Mouse (Mus musculus) forebrain, postnatal 0 days (tissue): Measurements from ENCODE around the gene Hip1. TPM values are rescaled to one million over a fixed set of nuclear protein-coding genes. Genes with fewer than 3 reads are reported as not detected.

Source experiments
- ATAC-seq: fragments of 200-750 bp; cut with Nextera tagmentation; 2 replicates; pipeline ENCODE4 v1.8.0; 2017; ENCODE audit warnings: mild to moderate bottlenecking, moderate library complexity
- DNase-seq: peaks from one replicate; pipeline ENCODE4 v3.0.0-alpha.2; 2015
- H3K27ac ChIP-seq: fragments of 300-500 bp; sonication (generic); 2 replicates; pipeline ENCODE4 v1.5.1; 2014; ENCODE audit warnings: low read depth, mild to moderate bottlenecking, antibody characterized with exemption, low read length, moderate library complexity, mixed read lengths
- H3K27me3 ChIP-seq: fragments of 300-500 bp; sonication (generic); 2 replicates; pipeline ENCODE4 v1.6.1; 2014; ENCODE audit warnings: mild to moderate bottlenecking, low read length, mixed read lengths; ENCODE audit not compliant: insufficient read depth
- H3K36me3 ChIP-seq: fragments of 300-500 bp; sonication (generic); 2 replicates; pipeline ENCODE4 v1.6.1; 2014; ENCODE audit warnings: mild to moderate bottlenecking, moderate library complexity; ENCODE audit not compliant: insufficient read depth
- H3K4me1 ChIP-seq: fragments of 300-500 bp; sonication (generic); 2 replicates; pipeline ENCODE4 v1.6.1; 2014; ENCODE audit warnings: antibody characterized with exemption; ENCODE audit not compliant: insufficient read depth
- H3K4me2 ChIP-seq: fragments of 300-500 bp; sonication (generic); 2 replicates; pipeline ENCODE4 v1.6.1; 2014; ENCODE audit warnings: low read depth, mild to moderate bottlenecking, moderate library complexity
- H3K4me3 ChIP-seq: fragments of 300-500 bp; sonication (generic); 2 replicates; pipeline ENCODE4 v1.5.1; 2014; ENCODE audit warnings: low read depth, low read length, mixed read lengths
- H3K9ac ChIP-seq: fragments of 300-500 bp; sonication (generic); 2 replicates; pipeline ENCODE4 v1.6.1; 2014; ENCODE audit warnings: mild to moderate bottlenecking
- H3K9me3 ChIP-seq: fragments of 300-500 bp; sonication (generic); 2 replicates; pipeline ENCODE4 v1.6.1; 2016; ENCODE audit warnings: low read length
- CTCF ChIP-seq: sonication (generic); IDR thresholded peaks from 2 replicates; pipeline ENCODE4 v1.5.1; 2016; ENCODE audit warnings: antibody characterized with exemption, control low read depth, low read depth
- WGBS: fragments of 180-500 bp; shearing (Covaris S2); extraction: QIAGEN DNeasy Blood & Tissue Kit; methylation state at CpG from one replicate; pipeline ENCODE4 v1.1.7; 2014; 5-methylcytosine and 5-hydroxymethylcytosine counted together
- polyA plus RNA-seq: library from polyadenylated mRNA; unstranded; fragments of >200 nt; fragmentation: Nextera tagmentation; extraction: Ambion mirVana; gene quantifications from 2 replicates; pipeline ENCODE4 v1.2.1, GENCODE M21; 2015
- total RNA-seq: library from RNA; depleted of rRNA; stranded (reverse); fragments of >200 nt; gene quantifications from 2 replicates; pipeline ENCODE4 v1.2.3, GENCODE M21; 2014; rRNA removed

Hip1 gene
- total RNA-seq, result 73.6 and 91.1 TPM in 2 replicates
- polyA plus RNA-seq, result 12.9 and 22.5 TPM in 2 replicates

- H3K27ac ChIP-seq, result peak within 1 kb of the TSS; percentile 47; the same call in 1 of the 2 replicates
- no peaks in the 10 kb centered on the region for H3K36me3 ChIP-seq
- H3K27me3 ChIP-seq, result no peaks in the 10 kb centered on the region
- TF ChIP-seq CTCF, result peak; percentile 74
- H3K4me2 ChIP-seq, result peak within 1 kb of the TSS; percentile 98
- H3K4me1 ChIP-seq, result 0 out of 2 replicates have a peak, but pooled peaks cover 6% of the 10 kb centered on the region
- no peaks in the 10 kb centered on the region for H3K9me3 ChIP-seq
- H3K9ac ChIP-seq, result peak within 1 kb of the TSS; percentile 63
- under 1% methylated on average over 46 of the region's 46 CpGs for WGBS
- peak; percentile 98 for ATAC-seq
- peak within 1 kb of the TSS; percentile 79 for H3K4me3 ChIP-seq
- peak; percentile 99 for DNase-seq
Observed at GRCm38 (mm10) chr5:135544865-135545797, at the start of gene Hip1. Gene Hip1 (minus strand): TSS chr5:135545120.

GRCm38 (mm10) chr5:135589996-135590784, 45.3 kb upstream of the Hip1 start:
- Histone ChIP-seq H3K9me3 (peaks cover 5% of the 10 kb centered on the region; the same call in 1 of the 2 replicates), H3K27me3 (no peaks in the 10 kb centered on the region), H3K4me3 (no peak overlapping the region), H3K4me1 (no peaks in the 10 kb centered on the region), H3K9ac (no peak overlapping the region), H3K27ac (no peak overlapping the region), H3K36me3 (no peaks in the 10 kb centered on the region), H3K4me2 (no peak overlapping the region)
- no peak for ATAC-seq
- WGBS, result 82% methylated on average over 12 of the region's 12 CpGs
- TF ChIP-seq CTCF, result no peak
- no peak for DNase-seq

GRCm38 (mm10) chr5:135587764-135588163, 42.8 kb upstream of the Hip1 start:
- DNase-seq (no peak), ATAC-seq (no peak)
- Histone ChIP-seq H3K36me3 (no peaks in the 10 kb centered on the region), H3K4me3 (no peak overlapping the region), H3K9me3 (peaks cover 5% of the 10 kb centered on the region; the same call in 1 of the 2 replicates), H3K4me1 (no peaks in the 10 kb centered on the region), H3K9ac (no peak overlapping the region), H3K27ac (no peak overlapping the region), H3K27me3 (no peaks in the 10 kb centered on the region), H3K4me2 (no peak overlapping the region)
- 89% methylated on average over 4 of the region's 4 CpGs for WGBS
- TF ChIP-seq CTCF, result no peak

GRCm38 (mm10) chr5:135585691-135586090, 40.8 kb upstream of the Hip1 start:
- ATAC-seq, result no peak
- 93% methylated on average over 8 of the region's 8 CpGs for WGBS

GRCm38 (mm10) chr5:135582330-135582729, 37.4 kb upstream of the Hip1 start:
- no peaks in the 10 kb centered on the region for H3K36me3 ChIP-seq

More at GRCm38 (mm10) chr5:135585691-135586090, 40.8 kb upstream of the Hip1 start:
- Histone ChIP-seq H3K9me3 (no peaks in the 10 kb centered on the region), H3K27ac (no peak overlapping the region), H3K36me3 (no peaks in the 10 kb centered on the region), H3K4me3 (no peak overlapping the region), H3K4me2 (no peak overlapping the region), H3K27me3 (no peaks in the 10 kb centered on the region), H3K4me1 (no peaks in the 10 kb centered on the region), H3K9ac (no peak overlapping the region)
- TF ChIP-seq CTCF, result no peak
- DNase-seq, result no peak

GRCm38 (mm10) chr5:135579331-135579751, 34.4 kb upstream of the Hip1 start:
- no peak overlapping the region for H3K4me2 ChIP-seq
- TF ChIP-seq CTCF, result no peak
- ATAC-seq, result peak; percentile 78

More at GRCm38 (mm10) chr5:135582330-135582729, 37.4 kb upstream of the Hip1 start:
- ATAC-seq (no peak), DNase-seq (no peak)
- H3K27me3 ChIP-seq, result no peaks in the 10 kb centered on the region
- H3K4me3 ChIP-seq, result no peak overlapping the region
- no peak for TF ChIP-seq CTCF
- H3K27ac ChIP-seq, result no peak overlapping the region
- no peak overlapping the region for H3K4me2 ChIP-seq
- 81% methylated on average over 4 of the region's 4 CpGs for WGBS
- no peaks in the 10 kb centered on the region for H3K4me1 ChIP-seq
- no peaks in the 10 kb centered on the region for H3K9me3 ChIP-seq
- H3K9ac ChIP-seq, result no peak overlapping the region

More at GRCm38 (mm10) chr5:135579331-135579751, 34.4 kb upstream of the Hip1 start:
- H3K36me3 ChIP-seq, result no peaks in the 10 kb centered on the region
- H3K9ac ChIP-seq, result no peak overlapping the region
- DNase-seq, result peak; percentile 47
- no peaks in the 10 kb centered on the region for H3K27me3 ChIP-seq
- no peaks in the 10 kb centered on the region for H3K9me3 ChIP-seq
- no peaks in the 10 kb centered on the region for H3K4me1 ChIP-seq
- no peak overlapping the region for H3K27ac ChIP-seq
- 57% methylated on average over 10 of the region's 10 CpGs for WGBS
- no peak overlapping the region for H3K4me3 ChIP-seq
